9 mouse cellular contexts compared by ENCODE assay signal in genomic region chr9:34660566-34660965, GRCm38 (mm10).
DNase-seq lines count a peak whose midpoint lies in the region; ATAC-seq lines count a peak whose summit lies in the region.
"Had no signal": no experiment of that assay in that cellular context is flagged by ENCODE, and none has a peak within 500 bp of the region (broad histone marks: within the 10 kb centered on the region; RNA-seq: fewer than 3 reads in every experiment).

No protein-coding gene starts in this region.

- no peak overlapping the region for H3K27ac ChIP-seq in hindbrain, embryonic 10.5 days
- no peak overlapping the region for H3K27ac ChIP-seq in hindbrain, embryonic 13.5 days
- no peak overlapping the region for H3K27ac ChIP-seq in midbrain, embryonic 11.5 days (ENCODE audit: low read depth, low read length)
- no peak overlapping the region for H3K27ac ChIP-seq in midbrain, embryonic 16.5 days (ENCODE audit: low read length)
- H3K27ac ChIP-seq: limb, embryonic 15.5 days had no signal

- H3K4me2 ChIP-seq in hindbrain, embryonic 13.5 days, result no peak overlapping the region
- no peak overlapping the region for H3K4me2 ChIP-seq in midbrain, embryonic 11.5 days
- no peak overlapping the region for H3K4me2 ChIP-seq in midbrain, embryonic 16.5 days (ENCODE audit: low read length)
- H3K4me2 ChIP-seq: limb, embryonic 15.5 days had no signal

- no peak overlapping the region for H3K9ac ChIP-seq in hindbrain, embryonic 13.5 days
- H3K9ac ChIP-seq in midbrain, embryonic 11.5 days (ENCODE audit: low read length), result no peak overlapping the region
- no peak overlapping the region for H3K9ac ChIP-seq in midbrain, embryonic 16.5 days (ENCODE audit: low read depth, low read length)
- H3K9ac ChIP-seq: limb, embryonic 15.5 days had no signal

- no peak for ATAC-seq in hindbrain, embryonic 13.5 days (ENCODE audit: low FRiP score)
- ATAC-seq in midbrain, embryonic 11.5 days (ENCODE audit: low FRiP score), result no peak
- ATAC-seq in midbrain, embryonic 16.5 days, result no peak

- peaks cover 18% of the 10 kb centered on the region for H3K4me1 ChIP-seq in hindbrain, embryonic 10.5 days (replicated peaks)
- H3K4me1 ChIP-seq in hindbrain, embryonic 13.5 days (replicated peaks), result peaks cover 15% of the 10 kb centered on the region
- peaks cover 3% of the 10 kb centered on the region; the same call in 1 of the 2 replicates for H3K4me1 ChIP-seq in midbrain, embryonic 11.5 days (ENCODE audit: control insufficient read depth, insufficient read depth, low read length)
- H3K4me1 ChIP-seq in midbrain, embryonic 16.5 days (ENCODE audit: control insufficient read depth, insufficient read depth, low read length), result peaks cover 6% of the 10 kb centered on the region
- H3K4me1 ChIP-seq: limb, embryonic 15.5 days had no signal

- 85% methylated on average over 1 of the region's 1 CpGs for WGBS in hindbrain, embryonic 10.5 days
- 86% methylated on average over 1 of the region's 1 CpGs for WGBS in hindbrain, embryonic 13.5 days
- 76% methylated on average over 1 of the region's 1 CpGs for WGBS in midbrain, embryonic 11.5 days
- WGBS in midbrain, embryonic 16.5 days, result 81% methylated on average over 1 of the region's 1 CpGs

- peak; percentile 33 to 35 for DNase-seq in cerebellum, adult 18-20 months
- DNase-seq in cerebellum, adult 11 months, result no peak
- peak; percentile 17 for DNase-seq in hindbrain, embryonic 10.5 days (ENCODE audit: low spot score)
- DNase-seq in midbrain, embryonic 11.5 days (ENCODE audit: low spot score, missing footprints), result peak; percentile 79
- peak; percentile 27 for DNase-seq in retina, postnatal 1 day
- DNase-seq in urinary bladder, postnatal 25 days (ENCODE audit: low spot score), result no peak

- no peaks in the 10 kb centered on the region for H3K36me3 ChIP-seq in hindbrain, embryonic 10.5 days
- H3K36me3 ChIP-seq in hindbrain, embryonic 13.5 days, result no peaks in the 10 kb centered on the region
- no peaks in the 10 kb centered on the region for H3K36me3 ChIP-seq in midbrain, embryonic 11.5 days (ENCODE audit: control insufficient read depth, insufficient read depth, low read length)
- H3K36me3 ChIP-seq in midbrain, embryonic 16.5 days (ENCODE audit: control insufficient read depth, insufficient read depth, low read length), result no peaks in the 10 kb centered on the region
- H3K36me3 ChIP-seq: limb, embryonic 15.5 days had no signal

- no peak overlapping the region for H3K4me3 ChIP-seq in hindbrain, embryonic 10.5 days
- H3K4me3 ChIP-seq in hindbrain, embryonic 13.5 days, result no peak overlapping the region
- no peak overlapping the region for H3K4me3 ChIP-seq in midbrain, embryonic 11.5 days (ENCODE audit: low read depth, low read length)
- H3K4me3 ChIP-seq in midbrain, embryonic 16.5 days (ENCODE audit: low read depth, low read length), result no peak overlapping the region
- H3K4me3 ChIP-seq: limb, embryonic 15.5 days had no signal

- no peaks in the 10 kb centered on the region for H3K9me3 ChIP-seq in hindbrain, embryonic 10.5 days
- H3K9me3 ChIP-seq in hindbrain, embryonic 13.5 days, result no peaks in the 10 kb centered on the region
- no peaks in the 10 kb centered on the region for H3K9me3 ChIP-seq in midbrain, embryonic 11.5 days (ENCODE audit: control insufficient read depth, low read length)
- H3K9me3 ChIP-seq in midbrain, embryonic 16.5 days (replicated peaks; ENCODE audit: control insufficient read depth, low read length, poor library complexity, severe bottlenecking), result no peaks in the 10 kb centered on the region
- H3K9me3 ChIP-seq: limb, embryonic 15.5 days had no signal

- H3K27me3 ChIP-seq in hindbrain, embryonic 10.5 days (ENCODE audit: insufficient read depth, poor library complexity, severe bottlenecking), result peaks cover 3% of the 10 kb centered on the region; the same call in 1 of the 2 replicates
- H3K27me3 ChIP-seq in hindbrain, embryonic 13.5 days, result peaks cover 9% of the 10 kb centered on the region; the same call in 1 of the 2 replicates
- no peaks in the 10 kb centered on the region for H3K27me3 ChIP-seq in midbrain, embryonic 11.5 days (ENCODE audit: control insufficient read depth, insufficient read depth, low read length)
- no peaks in the 10 kb centered on the region for H3K27me3 ChIP-seq in midbrain, embryonic 16.5 days (ENCODE audit: control insufficient read depth, insufficient read depth, low read depth, low read length)
- H3K27me3 ChIP-seq: limb, embryonic 15.5 days had no signal

Comparison
In these comparisons a context has a peak if more than half of its experiments do, and no peak if none do; other contexts are left out.
1. DNase-seq: peak in cerebellum, adult 18-20 months (2 of 2), hindbrain, embryonic 10.5 days (single experiment), midbrain, embryonic 11.5 days (single experiment) and retina, postnatal 1 day (single experiment); none in cerebellum, adult 11 months (single experiment) and urinary bladder, postnatal 25 days (single experiment).